Mouse (Mus musculus) spleen, adult 12 weeks (tissue): ENCODE results near the gene Agap1.

Experiments used
- DNase-seq: peaks from one replicate; pipeline ENCODE4 v3.0.0; 2022; ENCODE audit warnings: low spot score

The Agap1 gene

GRCm38 (mm10) chr1:89617336-89617735 lies 162.7 kb downstream of the Agap1 start:
- DNase-seq, result no peak

- DNase-seq, result no peak
These were observed 165.4 kb downstream of the Agap1 start for GRCm38 (mm10) chr1:89619963-89620362.

GRCm38 (mm10) chr1:89621014-89621791 lies 166.6 kb downstream of the Agap1 start:
- DNase-seq, result no peak

- DNase-seq, result no peak
These were observed 167.3 kb downstream of the Agap1 start for GRCm38 (mm10) chr1:89621952-89622351.

- no peak for DNase-seq
These were observed 168.2 kb downstream of the Agap1 start for GRCm38 (mm10) chr1:89622801-89623200.

GRCm38 (mm10) chr1:89625312-89625711 lies 170.7 kb downstream of the Agap1 start:
- DNase-seq, result no peak

GRCm38 (mm10) chr1:89625967-89626366 lies 171.4 kb downstream of the Agap1 start:
- DNase-seq, result no peak

- DNase-seq, result no peak
These were observed 172.3 kb downstream of the Agap1 start for GRCm38 (mm10) chr1:89626940-89627339.

GRCm38 (mm10) chr1:89627650-89628049 lies 173.0 kb downstream of the Agap1 start:
- no peak for DNase-seq

GRCm38 (mm10) chr1:89630836-89631235 lies 176.2 kb downstream of the Agap1 start:
- DNase-seq, result no peak

GRCm38 (mm10) chr1:89631747-89632146 lies 177.1 kb downstream of the Agap1 start:
- no peak for DNase-seq

- DNase-seq, result no peak
These were observed 179.4 kb downstream of the Agap1 start for GRCm38 (mm10) chr1:89634055-89634454.

GRCm38 (mm10) chr1:89635131-89635530 lies 180.5 kb downstream of the Agap1 start:
- DNase-seq, result no peak

GRCm38 (mm10) chr1:89637670-89638069 lies 183.1 kb downstream of the Agap1 start:
- no peak for DNase-seq

GRCm38 (mm10) chr1:89643445-89644100 lies 189.0 kb downstream of the Agap1 start:
- peak; percentile 23 for DNase-seq

- DNase-seq, result peak; percentile 12
These were observed 189.5 kb downstream of the Agap1 start for GRCm38 (mm10) chr1:89644120-89644519.

- DNase-seq, result peak; percentile 35
These were observed 191.9 kb downstream of the Agap1 start for GRCm38 (mm10) chr1:89646326-89647018.

GRCm38 (mm10) chr1:89647505-89647904 lies 192.9 kb downstream of the Agap1 start:
- no peak for DNase-seq

- no peak for DNase-seq
These were observed 196.0 kb downstream of the Agap1 start for GRCm38 (mm10) chr1:89650557-89650956.

- no peak for DNase-seq
These were observed 201.6 kb downstream of the Agap1 start for GRCm38 (mm10) chr1:89656167-89656566.

- DNase-seq, result no peak
These were observed 202.2 kb downstream of the Agap1 start for GRCm38 (mm10) chr1:89656643-89657321.

GRCm38 (mm10) chr1:89660804-89661203 lies 206.2 kb downstream of the Agap1 start:
- no peak for DNase-seq
